Mouse (Mus musculus): Measurements from ENCODE around the gene Mbip.

Gene Mbip

DNA sequence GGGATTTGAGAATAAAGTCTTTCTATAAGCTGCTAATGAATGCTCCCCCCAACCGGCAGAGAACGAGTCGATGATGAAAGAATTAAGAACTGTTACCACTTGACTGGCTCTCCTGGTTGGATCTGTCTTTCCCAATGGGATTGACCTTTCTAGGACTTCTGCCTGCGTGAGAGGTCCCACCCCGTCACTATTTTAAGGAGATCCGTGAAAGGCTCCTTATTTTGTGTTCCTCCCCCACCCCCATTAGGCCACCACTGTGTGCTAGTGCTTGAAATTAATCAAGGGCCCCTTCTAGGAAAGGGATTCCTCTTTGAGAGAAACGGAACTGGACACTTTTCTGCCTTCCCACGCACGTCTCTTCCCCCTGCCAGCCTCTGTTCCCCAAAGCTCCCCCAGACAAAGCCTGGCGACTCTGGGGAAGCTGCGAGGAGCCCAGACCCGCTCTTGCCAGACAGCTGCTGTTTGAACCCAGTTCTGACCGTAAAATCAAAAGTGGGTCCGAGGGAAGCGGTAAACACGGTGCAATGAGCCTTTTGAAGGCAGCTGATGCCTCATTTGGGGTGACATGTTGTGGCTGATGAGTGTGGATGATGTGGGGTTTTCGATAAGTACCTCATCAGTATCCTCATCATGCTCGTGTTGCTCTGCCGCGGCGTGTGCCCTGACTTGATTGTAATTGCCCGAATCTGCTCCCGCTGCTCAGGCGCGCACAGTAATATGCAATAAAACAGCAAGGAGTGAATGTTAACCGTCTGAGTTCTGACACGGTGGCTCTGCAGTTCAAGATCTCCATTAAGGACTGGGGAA lies 44.0 kb downstream of the Mbip start:
- H3K27me3 ChIP-seq (ENCODE audit: control insufficient read depth, insufficient read depth, low read length, poor library complexity, severe bottlenecking) = no peaks in the 10 kb centered on the region
- no peak for DNase-seq (ENCODE audit: low read depth, low spot score)
- H3K36me3 ChIP-seq (ENCODE audit: control insufficient read depth, insufficient read depth, low read length, poor library complexity, severe bottlenecking) = no peaks in the 10 kb centered on the region

DNA sequence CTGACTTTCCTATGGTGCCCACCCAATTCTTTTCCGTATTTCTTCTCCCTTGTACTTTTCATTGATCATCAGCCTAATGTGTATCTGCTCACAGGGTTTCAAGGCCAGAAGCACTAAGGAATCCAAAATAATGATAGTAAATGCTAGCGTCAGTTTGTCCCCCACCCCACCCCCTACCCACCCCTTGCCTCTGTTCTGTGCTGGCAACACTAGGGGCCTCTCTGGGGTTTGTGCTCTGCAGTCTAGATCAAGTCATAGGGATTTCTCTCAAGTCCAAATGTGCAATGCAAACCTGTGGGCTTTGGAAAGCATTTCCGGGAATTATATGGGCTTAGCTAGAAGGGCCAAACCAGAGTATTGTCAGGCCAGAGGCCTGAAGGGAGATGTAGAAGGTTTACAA lies 46.1 kb downstream of the Mbip start:
- Histone ChIP-seq H3K27me3 (ENCODE audit: control insufficient read depth, insufficient read depth, low read length, poor library complexity, severe bottlenecking) (no peaks in the 10 kb centered on the region), H3K36me3 (ENCODE audit: control insufficient read depth, insufficient read depth, low read length, poor library complexity, severe bottlenecking) (no peaks in the 10 kb centered on the region)
- no peak for DNase-seq (ENCODE audit: low read depth, low spot score)

DNA sequence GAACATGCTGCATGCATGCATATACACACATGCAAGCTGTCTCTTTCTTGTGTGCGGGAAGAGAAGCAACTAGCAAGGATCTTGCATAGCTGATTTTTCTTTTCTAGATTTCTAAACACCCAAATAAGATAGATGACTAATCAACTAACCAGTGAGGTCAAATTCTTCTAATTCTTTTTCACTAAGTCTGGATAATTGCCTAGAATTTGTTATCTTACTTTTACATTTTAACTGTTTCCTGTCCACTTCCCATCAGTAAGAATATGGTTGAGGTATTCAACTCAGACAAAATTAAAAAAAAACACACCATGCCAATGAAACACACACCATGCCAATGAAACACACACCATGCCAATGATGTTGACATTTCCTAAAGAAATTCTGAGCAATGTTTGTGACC lies 46.8 kb downstream of the Mbip start:
- Histone ChIP-seq H3K36me3 (ENCODE audit: control insufficient read depth, insufficient read depth, low read length, poor library complexity, severe bottlenecking) (no peaks in the 10 kb centered on the region), H3K27me3 (ENCODE audit: control insufficient read depth, insufficient read depth, low read length, poor library complexity, severe bottlenecking) (no peaks in the 10 kb centered on the region)
- DNase-seq (ENCODE audit: low read depth, low spot score) = no peak

DNA sequence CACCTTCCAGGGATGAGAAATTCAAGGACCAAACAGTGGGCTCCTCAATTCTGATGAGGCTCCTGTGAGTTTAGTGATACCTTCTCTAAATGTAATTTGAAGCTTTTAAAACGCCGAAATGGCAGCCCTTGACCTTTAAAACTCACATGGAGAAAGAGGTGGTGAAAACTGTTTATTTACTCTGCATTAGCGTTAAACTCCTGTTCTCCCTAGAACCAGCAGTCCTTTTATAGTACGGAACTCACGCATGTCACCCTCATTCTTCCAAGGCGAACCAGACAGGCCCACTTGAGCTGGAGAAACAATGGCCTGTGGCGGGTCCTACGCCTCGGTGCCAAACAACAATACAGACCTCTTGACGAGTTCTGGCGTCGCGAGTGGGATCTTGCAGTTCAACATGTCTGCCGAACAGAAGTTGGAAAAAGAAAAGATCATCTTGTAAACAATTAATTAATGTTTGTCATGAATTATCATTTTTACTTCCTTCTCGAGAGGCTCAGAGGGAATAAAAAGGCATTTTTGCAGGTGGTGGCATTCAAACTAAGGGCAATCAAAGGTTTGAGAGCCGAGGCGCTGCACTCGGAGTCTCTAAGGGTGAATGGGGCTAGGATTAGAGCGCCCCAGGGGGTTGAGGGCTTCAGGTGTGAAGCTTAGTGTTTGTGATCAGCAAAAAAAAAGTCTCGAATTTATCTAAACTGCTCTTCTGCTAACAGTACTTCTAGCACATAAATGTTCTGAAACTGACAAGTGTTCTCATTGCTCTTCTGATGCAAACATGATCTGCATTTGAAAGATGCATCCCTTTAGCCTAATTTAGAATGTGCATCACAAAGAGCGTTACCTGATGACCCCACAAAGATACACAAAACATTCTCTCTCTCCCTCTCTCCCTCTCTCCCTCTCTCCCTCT lies 47.5 kb downstream of the Mbip start:
- H3K36me3 ChIP-seq (ENCODE audit: control insufficient read depth, insufficient read depth, low read length, poor library complexity, severe bottlenecking) = no peaks in the 10 kb centered on the region
- no peaks in the 10 kb centered on the region for H3K27me3 ChIP-seq (ENCODE audit: control insufficient read depth, insufficient read depth, low read length, poor library complexity, severe bottlenecking)
- DNase-seq (ENCODE audit: low read depth, low spot score) = no peak

DNA sequence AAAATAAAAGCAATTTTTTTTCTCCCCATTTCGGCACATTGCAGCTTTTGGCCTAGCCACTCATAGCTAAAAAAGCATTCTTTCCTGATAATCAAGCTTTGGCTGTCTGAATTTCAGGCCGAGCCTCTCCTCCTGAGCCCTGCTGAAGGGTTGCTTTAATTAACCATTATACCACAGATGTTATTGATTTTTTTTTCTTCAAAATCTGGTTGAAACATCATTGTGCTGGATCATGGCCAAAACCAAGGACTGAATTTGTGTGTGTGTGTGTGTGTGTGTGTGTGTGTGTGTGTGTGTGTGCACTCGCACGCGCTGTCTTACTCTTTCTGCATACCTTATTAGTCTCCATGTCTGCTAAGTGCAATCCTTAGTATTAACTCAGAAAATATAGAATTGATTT lies 48.6 kb downstream of the Mbip start:
- Histone ChIP-seq H3K36me3 (ENCODE audit: control insufficient read depth, insufficient read depth, low read length, poor library complexity, severe bottlenecking) (no peaks in the 10 kb centered on the region), H3K27me3 (ENCODE audit: control insufficient read depth, insufficient read depth, low read length, poor library complexity, severe bottlenecking) (no peaks in the 10 kb centered on the region)
- no peak for DNase-seq (ENCODE audit: low read depth, low spot score)

DNA sequence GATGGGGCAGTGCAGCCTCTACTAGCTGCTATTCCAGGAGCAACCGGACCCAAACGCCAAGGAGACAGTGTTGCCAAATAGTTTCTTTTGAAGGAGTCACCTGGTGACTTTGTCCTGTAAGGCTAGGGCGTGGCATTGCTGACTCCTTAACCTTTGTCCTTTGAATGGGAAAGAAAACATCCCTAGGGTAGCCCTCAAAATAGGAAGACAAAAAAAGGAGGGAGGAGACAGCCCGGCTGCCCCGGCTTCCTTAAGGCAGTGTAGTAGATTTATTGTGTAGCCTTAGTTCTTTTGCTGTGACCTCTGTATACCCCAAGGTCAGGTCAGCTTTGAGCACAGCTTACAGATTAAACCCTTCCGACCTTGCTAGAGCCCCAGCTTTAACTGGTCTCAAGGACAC lies 49.2 kb downstream of the Mbip start:
- Histone ChIP-seq H3K36me3 (ENCODE audit: control insufficient read depth, insufficient read depth, low read length, poor library complexity, severe bottlenecking) (no peaks in the 10 kb centered on the region), H3K27me3 (ENCODE audit: control insufficient read depth, insufficient read depth, low read length, poor library complexity, severe bottlenecking) (no peaks in the 10 kb centered on the region)
- no peak for DNase-seq (ENCODE audit: low read depth, low spot score)

DNA sequence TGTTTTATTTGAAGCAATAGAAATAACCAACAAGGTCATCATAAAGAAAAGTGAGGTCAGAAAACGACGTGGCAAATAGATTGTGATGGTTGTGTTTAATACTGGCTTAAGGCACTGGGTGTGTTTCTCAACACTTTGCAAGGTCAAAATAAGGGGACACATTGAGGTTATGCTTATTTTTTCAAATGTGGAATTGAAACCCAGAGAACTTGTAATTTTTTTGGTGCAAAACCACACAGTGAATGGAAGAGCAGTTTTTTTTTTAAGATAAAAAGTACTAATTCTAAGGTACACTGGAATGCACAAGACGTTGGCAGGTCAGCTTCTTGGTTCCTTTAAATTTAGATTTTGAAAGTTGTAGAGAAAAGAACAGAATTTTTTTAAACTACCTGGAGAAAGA lies 50.5 kb downstream of the Mbip start:
- H3K36me3 ChIP-seq (ENCODE audit: control insufficient read depth, insufficient read depth, low read length, poor library complexity, severe bottlenecking) = no peaks in the 10 kb centered on the region
- no peak for DNase-seq (ENCODE audit: low read depth, low spot score)
- H3K27me3 ChIP-seq (ENCODE audit: control insufficient read depth, insufficient read depth, low read length, poor library complexity, severe bottlenecking) = no peaks in the 10 kb centered on the region

DNA sequence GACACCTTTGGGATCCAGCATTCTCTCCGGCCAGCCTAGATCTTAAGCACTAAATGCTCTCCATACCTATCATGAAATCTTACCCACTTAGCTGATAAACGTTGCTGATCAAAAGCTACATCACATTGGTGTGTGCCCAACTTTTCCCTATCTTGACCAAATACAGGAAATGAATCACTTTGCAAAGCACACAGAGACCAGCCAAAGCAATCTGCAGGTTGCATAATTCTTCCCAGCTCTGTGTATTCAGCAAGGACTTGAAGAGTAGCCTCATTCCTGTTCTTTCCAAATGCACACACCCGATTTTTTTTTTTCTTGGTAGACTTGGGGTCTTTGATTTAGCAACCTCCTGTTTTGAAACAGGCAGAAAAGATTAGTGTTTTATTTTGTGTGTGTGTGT lies 57.1 kb downstream of the Mbip start:
- no peaks in the 10 kb centered on the region for H3K27me3 ChIP-seq (ENCODE audit: control insufficient read depth, insufficient read depth, low read length, poor library complexity, severe bottlenecking)
- no peak for DNase-seq (ENCODE audit: low read depth, low spot score)

DNA sequence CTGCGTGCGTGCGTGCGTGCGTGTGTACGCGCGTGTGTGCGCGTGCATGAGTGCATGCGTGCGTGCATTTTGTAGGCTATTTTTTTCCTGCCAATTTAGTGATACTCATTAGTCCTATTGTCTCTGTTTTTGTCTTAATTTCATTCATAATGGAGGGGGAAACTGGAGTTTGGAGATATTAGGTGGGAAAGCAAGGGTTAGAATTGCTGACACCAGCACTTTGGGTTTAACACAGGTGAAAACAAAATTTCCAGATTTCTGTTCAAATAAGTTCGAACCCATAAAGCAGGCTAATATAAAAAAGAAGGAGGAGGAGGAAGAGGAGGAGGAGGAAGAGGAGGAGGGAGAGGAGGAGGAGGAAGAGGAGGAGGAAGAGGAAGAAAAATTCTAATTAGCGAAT lies 58.9 kb downstream of the Mbip start:
- H3K27me3 ChIP-seq (ENCODE audit: control insufficient read depth, insufficient read depth, low read length, poor library complexity, severe bottlenecking) = no peaks in the 10 kb centered on the region
- no peak for DNase-seq (ENCODE audit: low read depth, low spot score)
- no peaks in the 10 kb centered on the region for H3K36me3 ChIP-seq (ENCODE audit: control insufficient read depth, insufficient read depth, low read length, poor library complexity, severe bottlenecking)

More for the DNA sequence above, 57.1 kb downstream of the Mbip start:
- H3K36me3 ChIP-seq (ENCODE audit: control insufficient read depth, insufficient read depth, low read length, poor library complexity, severe bottlenecking) = no peaks in the 10 kb centered on the region

DNA sequence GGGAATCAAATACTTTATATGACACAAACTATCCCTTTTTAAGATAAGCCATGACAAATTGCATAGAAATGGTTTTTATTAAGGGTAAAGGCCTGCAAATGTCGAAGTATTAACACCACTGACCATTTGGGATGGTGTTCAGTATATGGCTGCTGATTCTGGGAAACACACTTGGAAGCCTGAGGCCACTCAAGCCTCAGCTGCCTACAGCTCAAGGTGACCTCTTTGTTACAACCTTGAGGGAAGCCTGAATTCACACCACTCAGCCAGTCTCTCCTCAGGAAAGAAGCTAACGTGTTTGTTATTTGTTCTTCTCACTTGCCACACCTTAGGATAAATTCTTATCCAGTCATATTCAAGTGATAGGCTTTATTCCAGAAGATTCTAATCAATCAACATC lies 61.5 kb downstream of the Mbip start:
- DNase-seq (ENCODE audit: low read depth, low spot score) = no peak
- Histone ChIP-seq H3K36me3 (ENCODE audit: control insufficient read depth, insufficient read depth, low read length, poor library complexity, severe bottlenecking) (no peaks in the 10 kb centered on the region), H3K27me3 (ENCODE audit: control insufficient read depth, insufficient read depth, low read length, poor library complexity, severe bottlenecking) (no peaks in the 10 kb centered on the region)

DNA sequence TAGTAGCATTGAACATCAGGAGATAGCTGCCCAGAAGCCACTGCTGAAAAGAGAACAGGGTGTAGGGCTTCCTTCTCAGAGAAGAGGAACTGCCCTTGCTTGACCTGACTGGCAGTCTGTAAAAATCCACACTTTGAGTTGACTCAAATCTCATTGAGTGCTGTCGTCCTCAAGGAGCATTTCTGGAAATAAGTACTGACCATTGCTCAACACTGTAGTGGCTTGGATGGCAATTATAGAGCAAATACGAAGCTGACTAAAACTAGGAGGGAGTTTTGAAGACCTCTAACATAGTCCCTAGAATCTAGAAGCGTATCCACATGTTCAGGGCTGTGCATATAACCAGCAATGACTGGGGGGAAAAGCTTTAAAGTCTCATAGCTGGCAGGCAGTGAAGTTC lies 64.0 kb downstream of the Mbip start:
- H3K27me3 ChIP-seq (ENCODE audit: control insufficient read depth, insufficient read depth, low read length, poor library complexity, severe bottlenecking) = no peaks in the 10 kb centered on the region
- DNase-seq (ENCODE audit: low read depth, low spot score) = no peak
- H3K36me3 ChIP-seq (ENCODE audit: control insufficient read depth, insufficient read depth, low read length, poor library complexity, severe bottlenecking) = no peaks in the 10 kb centered on the region

All from splenic B cell, adult 2 months (primary cell).